Mouse (Mus musculus) stomach, postnatal 0 days (tissue): ENCODE measurements around the gene Kpna3.

ENCODE experiments used
- CTCF ChIP-seq: IDR thresholded peaks from 2 replicates; pipeline ENCODE4 v1.5.1; 2016; ENCODE audit warnings: antibody characterized with exemption, low read depth, mild to moderate bottlenecking, moderate library complexity
- EP300 ChIP-seq: optimal IDR thresholded peaks from 2 replicates; pipeline ENCODE3; 2016; ENCODE audit warnings: antibody characterized with exemption

DNA sequence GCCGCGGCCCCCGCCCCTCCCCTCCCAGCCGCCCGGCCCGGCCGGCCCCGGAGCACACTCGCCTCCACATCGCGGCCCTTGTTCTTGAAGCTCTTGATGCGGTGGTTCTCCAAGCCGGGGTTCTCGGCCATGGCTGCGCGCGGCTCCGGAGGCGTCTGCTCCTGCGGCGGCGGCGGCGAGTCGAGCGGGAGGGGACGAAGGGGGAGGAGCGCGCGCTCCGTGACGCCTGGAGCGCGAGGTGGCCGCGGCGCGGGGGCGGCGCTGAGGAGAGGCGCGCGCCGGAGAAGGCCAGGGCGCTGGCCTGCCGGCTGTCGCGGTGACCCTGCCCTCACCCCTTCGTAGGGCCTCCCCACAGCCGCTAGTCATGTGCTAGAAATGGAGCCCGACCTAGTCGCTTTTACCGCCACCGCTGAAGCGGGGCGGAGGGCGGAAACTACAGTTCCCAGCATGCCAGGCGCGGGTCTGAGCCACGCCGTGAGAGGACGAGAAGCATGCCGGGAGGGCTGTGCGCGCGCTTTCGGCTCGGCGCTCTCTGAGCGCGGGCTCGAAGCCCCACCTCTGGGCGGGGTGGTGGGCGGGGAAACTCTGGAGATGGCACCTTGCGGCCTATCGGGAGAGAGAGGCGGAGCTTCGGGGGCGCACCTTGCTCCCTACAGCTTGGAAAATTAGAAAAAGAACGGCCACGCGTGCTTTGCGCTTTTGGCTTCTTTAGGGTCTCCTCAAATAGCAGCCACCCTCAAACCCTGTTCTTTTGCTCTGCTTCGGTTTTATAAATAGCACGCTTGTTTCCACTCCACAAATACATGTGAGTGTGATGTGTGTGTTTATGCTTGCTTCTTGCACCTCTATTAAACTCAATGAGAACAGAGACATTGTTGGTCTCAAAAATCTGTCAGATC is at the start of gene Kpna3:
- no peak for TF ChIP-seq EP300
- TF ChIP-seq CTCF, result no peak
